Mouse (Mus musculus): ENCODE measurements at regions not wholly inside any gene's neighbourhood (a gene's known extent, or its start where the extent isn't known, plus 50 kb on each side); places are given as distances from the start of the nearest gene placed in this dataset.

GRCm38 (mm10) chr5:148711570-148711969 lies 159.0 kb upstream of the Ubl3 start:
- TF ChIP-seq CTCF (IDR thresholded peaks at IDR 0.05; ENCODE audit: low read depth) (no peak; the same call in 1 of the 2 replicates), EP300 (IDR thresholded peaks at IDR 0.05; ENCODE audit: low read depth) (no peak)
